Mouse (Mus musculus): ENCODE data around the gene Gramd2. TPM values are rescaled to one million over a fixed set of nuclear protein-coding genes. Genes with fewer than 3 reads are reported as not detected.

Gene Gramd2
- 0.06 and 0.12 TPM in 2 replicates for polyA plus RNA-seq (2012; rRNA removed)
- polyA plus RNA-seq (2014; fragmentation: Nextera tagmentation; extraction: Ambion mirVana): not detected in 2 replicates

- Histone ChIP-seq H3K27ac (no peak within 1 kb of the TSS), H3K9ac (replicated peaks) (no peak within 1 kb of the TSS)
- WGBS (ENCODE audit: insufficient replicate concordance): 3% methylated on average over 47 of the region's 47 CpGs
Measured at GRCm38 (mm10) chr9:59679678-59680533, at the start of gene Gramd2. TSS of gene Gramd2 (plus strand) at chr9:59680144.

GRCm38 (mm10) chr9:59638372-59638771, 41.6 kb upstream of the Gramd2 start:
- Histone ChIP-seq H3K9me3 (ENCODE audit: control insufficient read depth, low read length) (no peaks in the 10 kb centered on the region), H3K9ac (replicated peaks) (no peak overlapping the region), H3K4me3 (ENCODE audit: insufficient read depth in 1 of 2, low read depth in 2 of 2, low read length in 2 of 2) (no peak overlapping the region), H3K4me1 (replicated peaks; ENCODE audit: control insufficient read depth in 2 of 2, insufficient read depth in 2 of 2, low read length in 1 of 2) (no peaks in the 10 kb centered on the region; a peak in 1 of 4 replicates), H3K36me3 (replicated peaks; ENCODE audit: control insufficient read depth, insufficient read depth, low read depth) (no peaks in the 10 kb centered on the region; the same call in 1 of the 2 replicates), H3K27ac (no peak overlapping the region), H3K4me2 (ENCODE audit: low read depth) (no peak overlapping the region), H3K27me3 (ENCODE audit: control insufficient read depth, insufficient read depth, low read length) (no peaks in the 10 kb centered on the region)
- ATAC-seq (ENCODE audit: insufficient read depth): peak; percentile 31; the same call in 1 of the 2 replicates
- TF ChIP-seq CTCF (IDR thresholded peaks at IDR 0.05; ENCODE audit: low read depth): no peak
- 0 out of 2 replicates have a peak, but pooled peaks have one; percentile 28 for TF ChIP-seq EP300 (IDR thresholded peaks at IDR 0.05; ENCODE audit: low read depth)
- 9% methylated on average over 1 of the region's 1 CpGs for WGBS (ENCODE audit: insufficient replicate concordance)
- DNase-seq (ENCODE audit: low read depth in 3 of 3, low spot score in 3 of 3): peak in 1 of 3 experiments; percentile 27

More at GRCm38 (mm10) chr9:59679678-59680533, at the start of gene Gramd2:
- Histone ChIP-seq H3K27me3 (ENCODE audit: control insufficient read depth, insufficient read depth, low read length) (peaks cover 24% of the 10 kb centered on the region), H3K4me3 (ENCODE audit: insufficient read depth in 1 of 2, low read depth in 2 of 2, low read length in 2 of 2) (peak within 1 kb of the TSS in 1 of 2 experiments; percentile 29; a peak in 3 of 4 replicates), H3K36me3 (replicated peaks; ENCODE audit: control insufficient read depth, insufficient read depth, low read depth) (no peaks in the 10 kb centered on the region), H3K9me3 (ENCODE audit: control insufficient read depth, low read length) (no peaks in the 10 kb centered on the region), H3K4me1 (replicated peaks; ENCODE audit: control insufficient read depth in 2 of 2, insufficient read depth in 2 of 2, low read length in 1 of 2) (no peaks in the 10 kb centered on the region), H3K4me2 (ENCODE audit: low read depth) (peak within 1 kb of the TSS; percentile 60)
- peak; percentile 88 for ATAC-seq (ENCODE audit: insufficient read depth)
- DNase-seq (ENCODE audit: low read depth in 3 of 3, low spot score in 3 of 3): peak in 1 of 3 experiments; percentile 33
- no peak for TF ChIP-seq CTCF (IDR thresholded peaks at IDR 0.05; ENCODE audit: low read depth)
- no peak for TF ChIP-seq EP300 (IDR thresholded peaks at IDR 0.05; ENCODE audit: low read depth)

GRCm38 (mm10) chr9:59639936-59640335, 40.0 kb upstream of the Gramd2 start:
- H3K9me3 ChIP-seq (ENCODE audit: control insufficient read depth, low read length): no peaks in the 10 kb centered on the region
- H3K9ac ChIP-seq (replicated peaks): no peak overlapping the region
- TF ChIP-seq EP300 (IDR thresholded peaks at IDR 0.05; ENCODE audit: low read depth) (no peak), CTCF (IDR thresholded peaks at IDR 0.05; ENCODE audit: low read depth) (no peak)
- DNase-seq (ENCODE audit: low read depth in 3 of 3, low spot score in 3 of 3) (no peak), ATAC-seq (ENCODE audit: insufficient read depth) (no peak)
- WGBS (ENCODE audit: insufficient replicate concordance): 84% methylated on average over 4 of the region's 4 CpGs
- H3K4me1 ChIP-seq (replicated peaks; ENCODE audit: control insufficient read depth in 2 of 2, insufficient read depth in 2 of 2, low read length in 1 of 2): no peaks in the 10 kb centered on the region; a peak in 1 of 4 replicates
- no peaks in the 10 kb centered on the region; the same call in 1 of the 2 replicates for H3K36me3 ChIP-seq (replicated peaks; ENCODE audit: control insufficient read depth, insufficient read depth, low read depth)
- H3K4me2 ChIP-seq (ENCODE audit: low read depth): no peak overlapping the region
- H3K27me3 ChIP-seq (ENCODE audit: control insufficient read depth, insufficient read depth, low read length): no peaks in the 10 kb centered on the region
- no peak overlapping the region for H3K4me3 ChIP-seq (ENCODE audit: insufficient read depth in 1 of 2, low read depth in 2 of 2, low read length in 2 of 2)
- H3K27ac ChIP-seq: no peak overlapping the region

GRCm38 (mm10) chr9:59641320-59641719, 38.6 kb upstream of the Gramd2 start:
- H3K4me2 ChIP-seq (ENCODE audit: low read depth): no peak overlapping the region
- DNase-seq (ENCODE audit: low read depth in 3 of 3, low spot score in 3 of 3) (no peak), ATAC-seq (ENCODE audit: insufficient read depth) (no peak)
- no peak overlapping the region for H3K27ac ChIP-seq
- no peaks in the 10 kb centered on the region; a peak in 1 of 4 replicates for H3K4me1 ChIP-seq (replicated peaks; ENCODE audit: control insufficient read depth in 2 of 2, insufficient read depth in 2 of 2, low read length in 1 of 2)
- TF ChIP-seq CTCF (IDR thresholded peaks at IDR 0.05; ENCODE audit: low read depth) (no peak), EP300 (IDR thresholded peaks at IDR 0.05; ENCODE audit: low read depth) (no peak)
- H3K4me3 ChIP-seq (ENCODE audit: insufficient read depth in 1 of 2, low read depth in 2 of 2, low read length in 2 of 2): no peak overlapping the region
- no peaks in the 10 kb centered on the region; the same call in 1 of the 2 replicates for H3K36me3 ChIP-seq (replicated peaks; ENCODE audit: control insufficient read depth, insufficient read depth, low read depth)
- no peaks in the 10 kb centered on the region for H3K9me3 ChIP-seq (ENCODE audit: control insufficient read depth, low read length)
- no peak overlapping the region for H3K9ac ChIP-seq (replicated peaks)
- 49% methylated on average over 2 of the region's 2 CpGs for WGBS (ENCODE audit: insufficient replicate concordance)
- H3K27me3 ChIP-seq (ENCODE audit: control insufficient read depth, insufficient read depth, low read length): no peaks in the 10 kb centered on the region

- H3K9ac ChIP-seq (replicated peaks): no peak overlapping the region
- no peak overlapping the region for H3K27ac ChIP-seq
- ATAC-seq (ENCODE audit: insufficient read depth) (no peak), DNase-seq (ENCODE audit: low read depth in 3 of 3, low spot score in 3 of 3) (no peak)
- peaks cover 9 to 12% of the 10 kb centered on the region in 2 experiments for H3K4me1 ChIP-seq (replicated peaks; ENCODE audit: control insufficient read depth in 2 of 2, insufficient read depth in 2 of 2, low read length in 1 of 2)
- H3K9me3 ChIP-seq (ENCODE audit: control insufficient read depth, low read length): no peaks in the 10 kb centered on the region
- 76% methylated on average over 4 of the region's 4 CpGs for WGBS (ENCODE audit: insufficient replicate concordance)
- TF ChIP-seq CTCF (IDR thresholded peaks at IDR 0.05; ENCODE audit: low read depth) (no peak), EP300 (IDR thresholded peaks at IDR 0.05; ENCODE audit: low read depth) (no peak)
- H3K36me3 ChIP-seq (replicated peaks; ENCODE audit: control insufficient read depth, insufficient read depth, low read depth): no peaks in the 10 kb centered on the region
- H3K27me3 ChIP-seq (ENCODE audit: control insufficient read depth, insufficient read depth, low read length): no peaks in the 10 kb centered on the region; the same call in 1 of the 2 replicates
- H3K4me2 ChIP-seq (ENCODE audit: low read depth): no peak overlapping the region
- no peak overlapping the region for H3K4me3 ChIP-seq (ENCODE audit: insufficient read depth in 1 of 2, low read depth in 2 of 2, low read length in 2 of 2)
Measured at GRCm38 (mm10) chr9:59649911-59650310, 30.0 kb upstream of the Gramd2 start.

All from liver, embryonic 14.5 days (tissue).